Mouse (Mus musculus) right cerebral cortex, postnatal 36 days (tissue): Measurements from ENCODE around the gene Mkks.

Experiments used
- DNase-seq, 2 experiments: peaks; one replicate each; pipeline ENCODE4 v3.0.0; 2022; ENCODE audit warnings: low spot score in 2 of 2, mixed read lengths in 1 of 2

Mkks gene

DNA sequence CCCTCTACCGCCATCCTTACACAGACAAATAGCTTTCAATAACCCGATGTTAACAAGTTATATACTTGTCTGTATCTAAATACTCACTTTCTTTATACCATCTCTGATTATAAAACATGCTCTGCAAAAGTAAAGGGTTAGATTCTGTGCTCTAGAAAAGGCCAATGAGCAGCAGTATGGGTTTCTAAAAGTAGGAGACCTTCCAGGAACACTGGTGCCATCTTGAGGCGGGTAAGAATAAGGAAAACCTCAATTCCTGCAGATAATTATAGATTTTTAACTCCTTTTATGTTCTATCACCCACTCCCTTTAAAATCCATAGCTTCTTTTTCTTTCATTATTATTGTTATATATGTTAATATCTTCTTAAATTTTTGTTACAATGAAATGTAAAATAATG, 55.3 kb downstream of the Mkks start:
- peak in 1 of 2 experiments; percentile 11 for DNase-seq

- DNase-seq = no peak
Observed at GRCm38 (mm10) chr2:136834715-136835075, 56.5 kb downstream of the Mkks start.

DNA sequence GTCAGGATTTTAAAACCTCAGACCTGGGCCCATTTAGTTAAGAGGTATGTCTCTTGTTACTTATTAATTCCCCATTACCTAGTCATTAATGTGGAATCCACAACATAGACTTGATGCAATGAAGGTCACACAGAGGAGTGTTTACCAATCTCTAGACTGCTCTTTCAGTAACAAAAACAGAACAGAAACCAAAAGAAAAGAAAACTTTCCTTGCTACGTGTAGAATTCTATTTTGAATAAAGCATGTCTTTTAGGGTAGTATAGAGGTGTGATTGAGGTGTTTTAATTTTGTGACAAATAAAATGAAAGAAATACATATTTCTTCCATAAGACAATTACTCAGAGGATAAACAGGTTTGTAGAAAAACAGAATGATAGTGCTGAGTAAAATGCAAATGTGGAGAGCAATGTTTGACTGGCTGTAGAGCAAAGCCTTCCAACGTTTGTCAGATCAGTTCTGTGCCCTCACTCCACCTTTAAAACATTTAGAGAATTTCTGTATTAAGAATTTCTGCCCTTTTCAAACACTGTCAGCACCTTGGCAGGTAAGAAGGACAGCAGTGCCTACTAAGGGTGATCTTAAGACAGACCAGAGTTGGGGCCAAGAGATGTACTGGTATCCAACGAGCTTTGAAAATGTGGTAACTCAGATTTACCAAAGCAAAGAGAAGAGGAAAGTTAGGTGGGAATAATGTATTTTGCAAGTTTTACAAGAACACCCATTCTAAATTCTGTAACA, 57.0 kb downstream of the Mkks start:
- no peak for DNase-seq

- DNase-seq = no peak
Observed at GRCm38 (mm10) chr2:136832936-136833335, 58.3 kb downstream of the Mkks start.

DNA sequence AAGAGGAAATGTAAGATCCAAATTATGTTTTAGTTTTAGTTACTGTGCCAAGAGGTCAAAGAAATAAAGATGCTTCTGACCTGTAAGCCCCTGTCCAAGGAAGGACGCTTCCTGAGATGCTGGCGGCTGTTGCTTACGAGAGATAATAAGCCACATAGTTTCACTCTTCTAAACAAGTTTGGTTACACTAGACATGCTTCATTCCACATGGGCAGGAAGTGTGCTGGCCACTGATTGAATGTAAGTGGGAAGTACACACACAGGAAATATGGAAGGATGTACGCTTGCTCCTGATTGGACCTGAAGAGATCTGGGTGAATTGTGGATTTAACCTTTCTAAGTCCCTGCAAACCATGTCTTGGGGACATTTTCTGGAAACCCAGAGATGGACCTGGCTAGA, 63.6 kb downstream of the Mkks start:
- DNase-seq = no peak
